In the genomic region with DNA sequence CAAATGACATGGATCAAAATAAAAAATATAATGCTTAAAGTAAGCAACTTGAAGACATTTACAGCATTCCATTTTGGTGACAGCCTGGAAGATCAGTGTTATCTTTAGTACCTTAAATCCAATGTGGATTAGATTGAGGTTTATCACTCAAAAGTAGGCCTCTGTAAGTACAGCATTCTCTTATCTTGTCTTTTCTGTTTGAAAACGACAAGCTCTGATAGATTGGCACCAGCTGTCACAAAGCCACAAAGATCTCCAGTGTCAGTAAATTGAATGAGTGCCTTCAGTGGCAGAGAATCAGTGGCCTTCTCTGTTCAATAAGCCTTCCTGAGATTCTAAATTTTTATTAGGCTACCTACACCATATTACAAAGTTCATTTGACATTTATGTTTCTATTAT, we compare ENCODE assay signal across 20 mouse cellular contexts.
DNase-seq lines count a peak whose midpoint lies in the region; TF ChIP-seq lines count a peak whose summit lies in the region.
"Had no signal": no experiment of that assay in that cellular context is flagged by ENCODE, and none has a peak within 500 bp of the region (broad histone marks: within the 10 kb centered on the region; RNA-seq: fewer than 3 reads in every experiment).

No protein-coding gene starts in this region.

- H3K9me3 ChIP-seq in MEL (replicated peaks; ENCODE audit: insufficient read depth, low read length): no peaks in the 10 kb centered on the region
- H3K9me3 ChIP-seq: G1E had no signal

- H3K9ac ChIP-seq in MEL (ENCODE audit: control insufficient read depth, low read depth, low read length, poor library complexity, severe bottlenecking): no peak overlapping the region

- DNase-seq in layer of hippocampus, adult 9-11 months: peak; percentile 1
- no peak for DNase-seq in layer of hippocampus, adult 2 months (ENCODE audit: low spot score in 2 of 2)
- peak; percentile 14 for DNase-seq in MEL (ENCODE audit: low read depth, low spot score)
- DNase-seq in brain, adult 2 months (ENCODE audit: low read depth, low spot score): peak; percentile 16
- no peak for DNase-seq in urinary bladder, postnatal 36 days (ENCODE audit: low spot score in 2 of 2)
- DNase-seq in right cerebral cortex, adult 18-20 months: no peak
- DNase-seq: adrenal gland, adult 2 months; adrenal gland, adult 8-10 months; adrenal gland, postnatal 10 days; adrenal gland, postnatal 14 days; adrenal gland, postnatal 25 days; adrenal gland, postnatal 36 days; B cell, adult 2 months; cerebellum, adult 11 months; cerebellum, adult 11-12 months; cerebellum, adult 18-20 months; cerebellum, adult 2 months; cerebellum, adult 8-10 months had no signal

- peak; percentile 48 to 63; a peak in 3 of 4 replicates for TF ChIP-seq EP300 in MEL (IDR thresholded peaks at IDR 0.05; ENCODE audit: low read depth in 1 of 2, low read length in 2 of 2)

- no peaks in the 10 kb centered on the region for H3K4me1 ChIP-seq in MEL (ENCODE audit: control insufficient read depth in 1 of 2, insufficient read depth in 2 of 2, low read length in 2 of 2)

- H3K27ac ChIP-seq in layer of hippocampus, adult 2 months: no peak overlapping the region
- H3K27ac ChIP-seq in MEL (ENCODE audit: control insufficient read depth, low read depth, low read length): no peak overlapping the region

- TF ChIP-seq RAD21 in MEL (IDR thresholded peaks at IDR 0.05; ENCODE audit: low read depth, low read length): no peak

- no peak for TF ChIP-seq POLR2A in MEL (IDR thresholded peaks at IDR 0.05; ENCODE audit: control insufficient read depth in 1 of 2, insufficient read depth in 1 of 2, low read depth in 1 of 2, low read length in 2 of 2, poor library complexity in 1 of 2)

- TF ChIP-seq CTCF in layer of hippocampus, adult 2 months (conservative IDR thresholded peaks at IDR 0.05): no peak
- no peak for TF ChIP-seq CTCF in MEL (IDR thresholded peaks at IDR 0.05 in 2 of 3, conservative IDR thresholded peaks at IDR 0.05 in 1 of 3; ENCODE audit: control insufficient read depth in 1 of 3, insufficient read depth in 1 of 3, low read depth in 2 of 3, low read length in 3 of 3, poor library complexity in 1 of 3, severe bottlenecking in 1 of 3)

- no peak overlapping the region for H3K4me3 ChIP-seq in layer of hippocampus, adult 2 months
- H3K4me3 ChIP-seq in MEL (ENCODE audit: control insufficient read depth in 1 of 2, insufficient read depth in 1 of 2, low read depth in 2 of 2, low read length in 2 of 2): no peak overlapping the region

- H3K36me3 ChIP-seq in MEL (ENCODE audit: control insufficient read depth in 1 of 2, insufficient read depth in 2 of 2, low read length in 2 of 2): no peaks in the 10 kb centered on the region
- H3K36me3 ChIP-seq: G1E had no signal

- H3K79me2 ChIP-seq in MEL (ENCODE audit: control insufficient read depth, insufficient read depth, low read length, poor library complexity): no peaks in the 10 kb centered on the region

- H3K27me3 ChIP-seq in MEL (ENCODE audit: control insufficient read depth in 1 of 2, insufficient read depth in 2 of 2, low read length in 2 of 2): no peaks in the 10 kb centered on the region
- H3K27me3 ChIP-seq: CH12.LX had no signal

TF ChIP-seq in MEL, 35 proteins besides CTCF, POLR2A, EP300 and RAD21:
- TF ChIP-seq MYC (IDR thresholded peaks at IDR 0.05; ENCODE audit: low read depth, low read length) (no peak), GABPA (IDR thresholded peaks at IDR 0.05; ENCODE audit: low read depth, low read length) (no peak), UBTF (IDR thresholded peaks at IDR 0.05; ENCODE audit: borderline replicate concordance, insufficient read depth, low read depth, low read length) (no peak), USF1 (IDR thresholded peaks at IDR 0.05; ENCODE audit: low read depth, low read length) (no peak), MXI1 (IDR thresholded peaks at IDR 0.05; ENCODE audit: low read depth, low read length) (no peak), JUND (IDR thresholded peaks at IDR 0.05; ENCODE audit: low read depth, low read length) (no peak), HCFC1 (IDR thresholded peaks at IDR 0.05; ENCODE audit: low read depth, low read length) (no peak), GATA1 (IDR thresholded peaks at IDR 0.05; ENCODE audit: low read depth, low read length) (peak; percentile 69), USF2 (IDR thresholded peaks at IDR 0.05; ENCODE audit: borderline replicate concordance in 1 of 2, insufficient read depth in 1 of 2, low read depth in 1 of 2, low read length in 2 of 2) (no peak), CHD2 (IDR thresholded peaks at IDR 0.05; ENCODE audit: low read length) (no peak), TAL1 (IDR thresholded peaks at IDR 0.05; ENCODE audit: low read length) (no peak), TCF12 (IDR thresholded peaks at IDR 0.05; ENCODE audit: low read depth, low read length) (peak; percentile 62; the same call in 1 of the 2 replicates), SIN3A (IDR thresholded peaks at IDR 0.05; ENCODE audit: low read length) (no peak), KAT2A (conservative IDR thresholded peaks at IDR 0.05; ENCODE audit: low read depth, low read length) (no peak), CHD1 (IDR thresholded peaks at IDR 0.05; ENCODE audit: low read depth, low read length) (no peak), NELFE (IDR thresholded peaks at IDR 0.05; ENCODE audit: low read depth, low read length) (no peak), BHLHE40 (IDR thresholded peaks at IDR 0.05; ENCODE audit: borderline replicate concordance, low read depth, low read length) (no peak), ETS1 (IDR thresholded peaks at IDR 0.05; ENCODE audit: low read depth, low read length) (peak; percentile 39; the same call in 1 of the 2 replicates), RCOR1 (IDR thresholded peaks at IDR 0.05; ENCODE audit: low read depth, low read length) (peak; percentile 76)

Comparison
In these comparisons a context has a peak if more than half of its experiments do, and no peak if none do; other contexts are left out.
1. DNase-seq: peak in layer of hippocampus, adult 9-11 months (single experiment), MEL (single experiment) and brain, adult 2 months (single experiment); none in layer of hippocampus, adult 2 months (0 of 2), urinary bladder, postnatal 36 days (0 of 2) and right cerebral cortex, adult 18-20 months (single experiment).